Mouse (Mus musculus) c-Kit-positive CD71-positive TER-119-positive erythroid progenitor cells, embryonic 14.5 days (primary cell): ENCODE data around the gene Agmat.

Source experiments
- DNase-seq: peaks from one replicate; pipeline ENCODE4 v3.0.0-alpha.2; 2013; ENCODE audit warnings: low spot score

The Agmat gene

DNA sequence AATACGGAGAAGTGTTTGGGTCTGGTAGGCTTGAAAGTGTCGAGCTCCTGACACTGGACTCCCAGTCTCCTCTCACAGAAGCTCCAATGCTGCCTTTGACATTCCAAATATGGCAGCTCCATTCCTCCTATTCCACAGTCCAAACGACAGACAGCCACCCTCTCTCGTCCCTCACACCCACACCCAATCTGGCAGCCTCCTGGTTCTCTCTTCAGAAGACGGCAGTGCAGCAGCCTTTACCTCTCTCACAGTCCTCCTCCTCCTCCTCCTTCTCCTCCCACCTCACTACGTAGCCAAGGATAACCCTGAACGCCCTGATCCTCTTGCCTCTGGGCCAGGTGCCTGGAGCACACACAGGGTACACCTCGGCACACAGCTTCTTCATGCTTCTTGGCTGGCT is 33.4 kb downstream of the Agmat start:
- DNase-seq = no peak

DNA sequence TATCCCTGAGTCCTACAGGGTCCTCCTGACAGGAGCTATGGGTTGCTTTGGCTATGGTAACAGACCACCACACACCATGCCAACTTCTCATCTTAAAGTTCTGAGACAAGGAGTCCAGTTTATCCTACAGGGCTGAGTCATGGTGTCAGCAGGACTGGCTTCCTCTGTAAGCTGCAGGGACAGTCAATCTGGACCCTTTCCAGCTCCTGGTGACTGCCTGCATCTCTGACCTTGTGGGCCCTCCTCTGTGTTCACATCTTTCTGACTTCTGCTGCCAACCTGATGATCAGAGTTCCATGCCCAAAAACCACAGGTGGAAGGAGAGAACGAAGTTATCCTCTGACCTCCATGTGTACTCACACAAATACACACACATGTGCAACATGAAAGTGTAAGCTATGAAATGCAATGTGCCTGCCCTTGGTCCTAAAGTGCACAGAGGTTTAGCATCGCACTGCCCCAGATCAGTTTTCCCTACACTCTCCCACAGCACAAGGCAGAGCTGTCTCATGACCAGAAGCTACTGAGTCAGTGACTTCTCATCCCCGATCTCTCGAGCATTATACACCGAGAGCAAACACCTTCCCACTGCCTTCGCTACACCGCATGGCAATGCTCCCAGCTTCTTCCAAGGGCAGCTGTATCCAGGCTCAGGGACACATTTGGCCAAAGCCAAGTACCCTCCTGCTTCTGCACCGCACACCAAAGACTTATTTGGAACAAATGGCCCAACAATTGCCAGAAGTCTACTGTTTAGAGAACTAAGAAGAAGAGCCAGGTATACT is 34.9 kb downstream of the Agmat start:
- no peak for DNase-seq

DNA sequence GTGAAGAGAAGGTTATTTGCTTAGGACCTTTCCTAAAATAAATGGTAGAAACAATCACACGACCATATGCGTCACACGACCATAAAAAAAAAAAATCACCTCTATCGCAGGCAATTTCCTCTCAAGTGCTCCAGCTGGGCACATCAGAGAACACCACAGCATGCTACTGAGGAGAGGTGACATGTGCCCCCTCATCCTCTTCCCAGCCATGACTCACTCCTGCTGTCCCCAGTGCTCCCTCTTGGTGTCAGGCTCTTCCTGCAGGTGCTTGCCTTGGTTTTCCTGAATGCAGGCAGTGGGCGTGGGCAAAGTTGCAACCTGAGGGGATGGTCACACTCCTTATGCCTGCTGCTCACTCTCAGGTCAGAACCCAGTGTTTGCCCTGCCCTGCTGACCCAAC is 38.4 kb downstream of the Agmat start:
- DNase-seq = no peak

DNA sequence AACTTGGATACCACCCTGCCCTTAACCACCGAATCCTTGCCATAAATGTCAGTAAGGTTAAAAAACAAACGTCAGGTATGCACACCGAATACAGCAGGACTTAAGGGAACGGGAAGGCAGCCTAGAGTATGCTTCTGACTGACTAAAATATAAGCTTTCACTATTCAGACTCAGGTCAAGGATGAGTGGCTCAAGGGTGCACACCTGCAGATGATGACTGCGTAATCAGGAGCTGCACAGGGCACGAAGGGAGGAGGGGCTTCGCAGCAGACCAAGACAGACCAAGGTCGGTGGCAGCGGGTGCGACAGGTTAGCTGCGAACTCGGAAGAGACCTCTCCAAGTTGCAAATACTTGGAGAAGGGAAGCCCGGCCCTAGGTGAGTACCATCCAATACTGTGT is 39.7 kb downstream of the Agmat start:
- no peak for DNase-seq

DNA sequence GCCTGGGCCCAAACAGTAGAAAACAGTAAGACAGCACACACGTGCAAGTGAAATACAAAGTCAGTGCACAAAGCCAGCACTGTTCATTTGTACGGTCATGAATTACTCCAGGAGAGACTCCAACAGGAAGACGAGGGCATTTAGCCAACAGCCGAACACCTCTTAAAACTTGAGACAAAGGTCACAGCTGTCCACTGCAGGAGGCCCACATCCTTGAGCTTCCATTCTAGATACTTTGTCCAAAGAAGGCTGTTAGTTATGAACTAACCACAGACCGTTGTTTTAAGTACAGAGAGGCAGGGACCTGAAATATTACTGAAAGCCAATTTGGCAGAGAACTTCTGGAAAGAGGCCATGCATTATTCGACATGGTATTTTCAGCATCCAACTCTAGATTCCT is 40.6 kb downstream of the Agmat start:
- DNase-seq = no peak

DNA sequence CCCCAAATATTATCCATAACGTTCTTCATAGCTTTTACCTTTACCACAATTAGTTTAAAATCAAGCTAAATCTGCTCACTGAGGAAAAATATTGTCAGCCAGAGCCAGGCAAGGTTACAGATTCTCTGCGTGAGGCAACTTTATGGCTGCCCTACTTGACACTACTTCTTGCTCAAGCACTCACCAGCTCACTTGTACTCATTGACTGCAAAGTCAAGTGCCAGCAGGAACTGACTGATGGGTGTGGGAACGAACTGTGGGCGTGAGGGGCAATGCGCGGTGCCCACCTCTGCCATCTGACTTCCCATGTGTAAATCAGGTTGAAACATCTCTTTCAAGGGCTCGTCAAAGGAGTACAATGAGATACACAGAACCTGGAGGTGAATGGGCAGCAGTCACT is 41.0 kb downstream of the Agmat start:
- no peak for DNase-seq

DNA sequence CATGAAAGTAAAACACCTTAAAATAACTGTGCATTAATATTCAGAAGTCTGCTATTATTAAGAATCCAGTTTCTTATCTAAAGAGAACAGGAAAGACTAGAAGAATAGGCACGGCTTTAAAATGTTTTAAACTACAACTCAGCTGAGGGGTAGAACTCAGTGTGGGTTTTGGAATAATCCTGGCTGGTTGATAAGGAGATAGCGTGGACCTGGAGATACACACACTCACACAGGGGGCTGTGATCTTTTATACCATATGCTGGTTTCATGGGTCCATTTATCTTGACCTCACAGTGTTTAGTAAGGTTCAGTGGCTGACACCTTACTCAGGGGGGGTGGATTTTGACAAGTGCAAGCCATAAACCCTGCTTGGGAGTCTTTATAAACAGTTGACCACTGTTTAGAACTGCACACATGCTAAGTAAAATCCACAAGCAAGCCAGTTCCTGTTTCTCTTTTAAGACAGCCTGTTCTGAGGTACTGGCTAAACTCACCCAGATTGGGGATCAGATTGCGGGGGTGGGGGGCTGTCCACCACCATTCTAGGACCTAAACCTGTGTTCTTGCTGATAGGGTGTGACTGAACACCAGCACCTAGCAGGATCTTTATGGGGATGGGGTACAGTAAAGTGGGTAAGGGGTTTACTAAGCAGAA is 43.2 kb downstream of the Agmat start:
- no peak for DNase-seq

DNA sequence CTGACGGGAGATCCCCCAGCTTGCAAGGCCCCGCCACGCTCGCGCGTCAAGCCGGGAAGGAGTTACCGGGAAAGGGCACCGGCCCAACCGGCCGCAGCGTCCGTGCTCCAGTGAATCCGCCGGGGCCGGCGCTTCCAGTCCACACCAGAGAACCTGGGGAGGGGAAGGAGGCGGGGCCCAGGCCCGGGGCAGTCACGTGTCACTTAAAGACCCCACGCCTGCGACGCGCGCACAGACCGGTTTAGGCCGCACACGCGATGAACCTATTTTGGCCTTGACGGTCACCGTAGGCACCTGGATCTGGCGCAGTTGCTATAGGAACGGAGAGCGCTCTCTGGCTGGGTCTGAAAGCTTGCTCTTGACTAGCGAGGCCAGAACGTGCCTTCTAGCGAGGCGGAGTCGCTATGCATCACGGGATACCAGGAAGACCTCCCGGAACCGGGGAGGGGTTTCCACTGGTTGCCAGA is 44.1 kb downstream of the Agmat start, which contains the start of gene Dnajc16:
TSS of gene Dnajc16 (minus strand) at position 408 of the 467 bp plus-strand sequence.
- DNase-seq = peak; percentile 98

DNA sequence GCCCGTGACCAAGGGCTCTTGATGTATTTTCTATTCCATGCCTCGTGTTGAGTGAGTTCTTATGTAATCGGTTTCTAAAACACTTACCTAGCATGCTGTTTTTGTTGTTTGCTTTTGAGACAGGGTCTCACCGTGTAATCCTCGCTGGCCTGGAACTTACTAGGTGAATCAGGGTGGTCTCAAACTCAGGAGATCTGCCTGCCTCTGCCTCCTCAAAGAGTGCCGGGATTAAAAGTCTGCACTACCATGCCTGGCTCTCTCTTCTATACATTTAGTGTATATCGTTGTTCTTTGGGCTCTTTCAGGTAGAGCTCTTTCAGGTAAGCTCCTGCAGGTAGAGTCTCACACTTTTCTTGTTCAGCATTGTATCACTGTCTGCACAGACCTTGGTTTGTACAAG is 45.0 kb downstream of the Agmat start:
- no peak for DNase-seq

DNA sequence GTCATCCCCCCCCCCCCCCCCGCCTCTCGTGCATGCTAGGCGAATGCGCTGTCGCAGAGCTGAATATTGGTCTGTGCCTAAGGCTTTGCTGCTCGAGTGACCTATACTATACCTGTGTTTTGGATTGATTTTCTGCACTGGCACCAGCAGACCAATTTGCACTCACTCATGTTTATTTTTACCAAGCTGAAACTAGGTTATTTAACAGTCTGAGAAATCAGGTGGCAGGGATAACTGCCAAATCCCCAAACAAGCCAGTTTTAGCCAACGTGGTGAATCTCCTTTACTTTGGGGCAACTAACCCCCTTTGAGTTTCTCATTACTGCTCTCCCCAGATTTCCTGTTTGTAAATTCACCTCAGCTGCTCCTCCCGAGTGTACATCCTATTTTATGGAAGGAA is 45.5 kb downstream of the Agmat start:
- DNase-seq = no peak

DNA sequence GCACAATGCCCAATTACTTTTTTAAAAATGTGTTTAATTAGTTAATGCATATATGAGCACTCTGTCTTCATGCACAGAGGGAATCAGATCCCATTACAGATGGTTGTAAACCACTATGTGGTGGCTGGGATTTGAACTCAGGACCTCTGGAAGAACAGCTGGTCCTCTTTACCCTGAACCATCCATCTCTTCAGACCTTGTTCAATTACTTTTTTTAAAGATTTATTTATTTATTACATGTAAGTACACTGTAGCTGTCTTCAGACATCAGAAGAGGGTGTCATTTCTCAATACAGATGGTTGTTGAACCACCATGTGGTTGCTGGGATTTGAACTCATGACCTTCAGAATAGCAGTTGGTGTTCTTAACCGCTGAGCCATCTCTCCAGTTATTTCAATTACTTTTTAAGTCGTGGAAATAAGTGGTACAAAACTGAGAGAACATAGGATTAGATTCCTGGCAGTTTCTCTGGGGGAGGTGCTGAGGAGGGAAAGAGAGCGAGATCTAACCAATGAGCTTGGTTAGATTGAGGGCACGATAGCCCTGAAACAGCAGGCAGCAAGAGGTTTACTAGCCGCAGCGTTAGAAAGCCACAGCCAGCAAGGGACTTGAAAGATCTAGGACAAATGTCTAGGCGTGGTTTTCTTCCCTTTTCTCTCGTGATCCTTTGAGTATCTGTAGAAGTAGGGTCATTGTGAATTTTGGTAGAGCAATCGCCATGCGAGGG is 46.2 kb downstream of the Agmat start:
- DNase-seq = no peak

DNA sequence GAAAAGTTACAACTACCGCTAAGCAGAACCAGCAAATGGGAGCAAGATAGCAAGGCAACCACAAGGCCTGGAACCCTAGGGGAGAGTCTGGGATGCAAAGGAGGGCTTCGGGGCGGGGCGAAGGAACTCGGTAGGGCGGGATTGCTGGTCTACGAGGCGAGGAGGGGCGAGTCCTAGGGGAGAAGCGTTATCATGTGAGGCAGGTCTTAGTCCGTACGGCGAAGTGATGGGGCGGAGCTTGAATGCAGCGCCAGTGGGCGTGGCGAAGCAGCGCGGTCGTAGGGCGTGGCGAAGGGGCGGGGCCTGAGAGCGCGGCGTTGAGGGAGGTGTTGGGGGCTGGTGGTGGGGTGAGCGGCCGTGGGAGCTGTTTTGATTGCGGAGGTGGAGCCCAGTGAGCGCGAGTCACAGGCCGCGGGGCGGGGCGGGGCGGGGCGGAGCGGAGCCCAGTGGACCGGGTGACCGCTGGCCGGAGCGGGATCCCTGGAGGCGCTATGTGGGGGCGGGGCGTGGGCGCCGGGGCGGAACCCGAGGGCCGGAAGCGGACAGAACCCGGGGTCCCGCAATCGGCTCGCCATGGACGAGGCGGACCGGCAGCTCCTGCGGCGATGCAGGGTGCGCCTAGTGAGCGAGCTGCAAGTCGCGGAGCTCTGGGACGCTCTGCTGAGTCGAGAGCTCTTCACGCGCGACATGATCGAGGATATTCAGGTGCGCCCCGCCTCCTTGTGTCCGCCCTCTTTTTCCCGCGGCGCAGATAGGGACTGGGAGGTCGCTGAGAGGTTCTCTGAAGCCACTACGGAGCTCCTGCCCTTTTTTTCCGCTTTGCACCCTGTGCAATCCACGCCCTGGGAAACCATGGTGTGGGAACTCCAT is 47.0 kb downstream of the Agmat start, which contains the start of gene Casp9:
TSS of gene Casp9 (plus strand) at position 331 of the 870 bp plus-strand sequence.
- DNase-seq = peak; percentile 96

DNA sequence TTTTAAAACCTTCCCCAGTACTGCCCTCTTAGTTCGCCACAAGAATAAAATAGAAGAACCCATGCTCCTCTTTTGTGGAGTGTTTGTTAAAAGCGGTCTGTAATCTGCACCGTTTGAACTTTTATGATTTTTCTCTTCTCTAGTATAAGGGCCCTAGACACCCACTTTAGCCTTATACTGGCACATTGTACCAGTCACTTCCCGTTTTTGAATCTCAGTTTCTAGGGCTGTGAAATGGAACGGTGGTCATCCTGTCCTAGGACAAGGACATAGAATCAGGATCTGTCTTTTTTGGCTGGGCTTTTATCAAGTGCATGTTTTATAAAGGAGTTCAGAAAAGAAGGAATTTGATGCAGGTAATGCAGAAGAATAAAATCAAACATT is 47.7 kb downstream of the Agmat start:
- no peak for DNase-seq

DNA sequence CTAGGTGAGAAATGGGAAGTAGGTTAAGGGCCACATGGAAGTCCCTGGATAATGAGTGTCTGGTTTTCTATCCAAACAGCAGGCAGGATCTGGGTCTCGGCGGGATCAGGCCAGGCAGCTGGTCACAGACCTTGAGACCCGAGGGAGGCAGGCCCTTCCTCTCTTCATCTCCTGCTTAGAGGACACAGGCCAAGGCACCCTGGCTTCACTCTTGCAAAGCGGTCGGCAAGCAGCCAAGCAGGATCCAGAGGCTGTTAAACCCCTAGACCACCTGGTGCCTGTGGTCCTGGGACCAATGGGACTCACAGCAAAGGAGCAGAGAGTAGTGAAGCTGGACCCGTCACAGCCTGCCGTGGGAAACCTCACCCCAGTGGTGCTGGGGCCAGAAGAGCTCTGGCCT is 49.9 kb downstream of the Agmat start:
- no peak for DNase-seq

DNA sequence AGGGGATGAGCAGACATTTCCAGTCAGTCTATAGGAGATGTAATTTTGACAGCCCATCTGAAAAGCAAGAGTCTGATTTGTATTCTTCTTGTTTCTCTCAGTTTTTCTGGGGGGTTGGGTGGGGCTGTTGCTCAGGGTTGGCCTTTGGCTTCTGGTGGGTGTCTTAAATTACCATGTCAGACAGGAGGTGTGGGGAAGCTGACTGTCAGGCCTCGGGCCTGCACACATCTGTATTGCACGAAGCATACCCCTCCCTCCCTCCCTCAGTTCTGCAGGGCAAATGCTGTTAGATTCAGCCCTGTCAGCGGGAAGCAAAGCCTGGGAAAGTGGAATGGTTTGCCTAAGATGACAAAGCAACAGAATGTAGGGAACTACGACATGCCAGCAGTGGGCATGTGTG is 50.5 kb downstream of the Agmat start:
- no peak for DNase-seq

DNA sequence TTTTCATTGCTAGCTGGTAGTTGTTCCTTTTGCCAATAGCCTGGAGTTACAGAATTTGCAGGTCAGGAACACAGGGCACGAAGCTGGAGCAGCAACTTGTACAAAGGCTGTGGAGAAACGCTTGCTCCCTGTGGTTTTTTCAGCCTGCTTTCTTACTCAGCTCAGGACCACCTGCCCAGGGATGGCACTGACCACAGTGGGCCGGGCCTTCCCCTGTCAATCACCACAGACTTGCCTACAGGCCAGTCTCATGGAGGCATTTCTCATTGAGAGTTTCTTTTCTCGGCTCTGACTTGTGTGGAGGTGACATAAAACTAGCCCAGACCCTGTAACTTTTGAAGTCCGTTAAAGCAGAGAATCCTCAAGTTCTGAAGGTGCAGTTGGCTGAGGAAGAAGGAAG is 51.1 kb downstream of the Agmat start:
- no peak for DNase-seq

DNA sequence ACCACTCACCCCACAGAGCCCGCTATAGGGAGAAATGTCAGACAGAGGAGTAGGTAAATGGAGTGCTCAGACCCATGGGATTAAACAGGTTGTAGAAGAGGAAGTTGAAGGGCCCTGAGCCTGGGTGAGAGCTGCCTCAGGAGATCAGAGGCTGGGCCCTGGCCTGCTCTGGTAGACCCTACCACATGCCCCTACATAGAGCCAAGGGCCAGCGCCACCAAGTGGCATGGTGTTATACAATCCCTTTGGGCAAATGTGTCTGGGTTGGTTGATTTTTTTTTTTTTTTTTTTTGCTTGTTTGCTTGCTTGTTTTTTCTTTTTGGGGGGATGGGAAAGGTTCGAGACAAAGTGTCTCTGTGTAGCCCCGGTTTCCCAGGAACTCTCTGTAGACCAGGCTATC is 57.6 kb downstream of the Agmat start:
- DNase-seq = no peak

DNA sequence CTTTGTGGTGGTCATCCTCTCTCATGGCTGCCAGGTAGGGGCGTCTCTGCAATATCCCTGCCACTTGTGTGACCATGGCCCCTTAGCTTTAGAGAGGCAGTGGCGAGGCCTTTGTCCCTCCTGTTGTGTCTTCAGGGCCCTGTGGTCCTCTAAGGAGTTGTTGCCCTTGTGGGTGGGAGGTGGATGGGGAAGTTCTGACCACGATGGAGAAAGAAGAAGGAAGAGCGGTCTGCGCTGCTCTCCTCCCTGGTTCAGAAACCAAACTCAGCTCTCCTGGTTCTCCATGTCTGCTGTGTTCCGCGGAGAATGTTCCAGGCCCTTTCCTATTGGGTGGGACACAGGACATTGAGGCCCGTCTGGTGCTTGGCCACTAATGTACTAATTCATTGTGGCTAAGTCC is 59.4 kb downstream of the Agmat start:
- DNase-seq = no peak
